ENCODE assay signal across 8 mouse cellular contexts in genomic region chr7:46615256-46615977, GRCm38 (mm10). TPM values are rescaled to one million over a fixed set of nuclear protein-coding genes. Genes with fewer than 3 reads are reported as not detected.
A peak's percentile ranks its signal among the peaks of the same experiment; 100 is the strongest.
DNase-seq lines count a peak whose midpoint lies in the region; ATAC-seq lines count a peak whose summit lies in the region.

No protein-coding gene starts in this region.

- peaks cover 4% of the 10 kb centered on the region for H3K36me3 ChIP-seq in heart, embryonic 16.5 days (ENCODE audit: control insufficient read depth, insufficient read depth)
- peaks cover under 1% of the 10 kb centered on the region; the same call in 1 of the 2 replicates for H3K36me3 ChIP-seq in liver, embryonic 16.5 days (ENCODE audit: control insufficient read depth, insufficient read depth)

- no peak overlapping the region for H3K4me2 ChIP-seq in heart, embryonic 16.5 days (ENCODE audit: low read depth, low read length)
- no peak overlapping the region for H3K4me2 ChIP-seq in liver, embryonic 16.5 days (ENCODE audit: low read depth, low read length)

- H3K27ac ChIP-seq in heart, embryonic 16.5 days (ENCODE audit: low read length): peak overlapping the region; percentile 66
- no peak overlapping the region for H3K27ac ChIP-seq in liver, embryonic 16.5 days (ENCODE audit: low read length)

- intact Hi-C loops in left cerebral cortex, postnatal 4 days (cut with DNase I): no loop called here

- H3K9me3 ChIP-seq in heart, embryonic 16.5 days (replicated peaks; ENCODE audit: control insufficient read depth, low read length): no peaks in the 10 kb centered on the region
- no peaks in the 10 kb centered on the region for H3K9me3 ChIP-seq in liver, embryonic 16.5 days (replicated peaks; ENCODE audit: control insufficient read depth, low read length)

- H3K9ac ChIP-seq in heart, embryonic 16.5 days (ENCODE audit: low read length): no peak overlapping the region
- H3K9ac ChIP-seq in liver, embryonic 16.5 days (ENCODE audit: low read depth, low read length): no peak overlapping the region

- peaks cover 27% of the 10 kb centered on the region for H3K4me1 ChIP-seq in heart, embryonic 16.5 days (ENCODE audit: control insufficient read depth, insufficient read depth, low read length)
- no peaks in the 10 kb centered on the region; the same call in 1 of the 2 replicates for H3K4me1 ChIP-seq in liver, embryonic 16.5 days (ENCODE audit: control insufficient read depth, low read depth, low read length)

- peak; percentile 33; the same call in 1 of the 2 replicates for ATAC-seq in heart, embryonic 16.5 days (replicated peaks; ENCODE audit: extremely low read depth, insufficient read depth, low FRiP score)
- ATAC-seq in liver, embryonic 16.5 days (ENCODE audit: low read depth): peak; percentile 41; the same call in 1 of the 2 replicates

- H3K4me3 ChIP-seq in heart, embryonic 16.5 days (ENCODE audit: low read length): no peak overlapping the region
- no peak overlapping the region for H3K4me3 ChIP-seq in liver, embryonic 16.5 days (ENCODE audit: low read depth, low read length)

- DNase-seq in spleen, postnatal 36 days (ENCODE audit: low spot score in 2 of 2): peak; percentile 14 to 21
- DNase-seq in spleen, postnatal 10 days (ENCODE audit: low spot score in 2 of 2): no peak
- no peak for DNase-seq in left cerebral cortex, adult 18-20 months (ENCODE audit: low spot score in 2 of 2)
- no peak for DNase-seq in left cerebral cortex, postnatal 4 days
- no peak for DNase-seq in frontal cortex, postnatal 14 days (ENCODE audit: low spot score in 2 of 2)
- no peak for DNase-seq in right cerebral cortex, postnatal 10 days (ENCODE audit: low spot score in 2 of 2)

- WGBS in heart, embryonic 16.5 days: 33% methylated on average over 5 of the region's 5 CpGs
- 46% methylated on average over 5 of the region's 5 CpGs for WGBS in liver, embryonic 16.5 days (ENCODE audit: insufficient replicate concordance)

- no peaks in the 10 kb centered on the region for H3K27me3 ChIP-seq in heart, embryonic 16.5 days (ENCODE audit: control insufficient read depth, insufficient read depth, low read length)
- H3K27me3 ChIP-seq in liver, embryonic 16.5 days (ENCODE audit: control insufficient read depth, insufficient read depth, low read depth, low read length): no peaks in the 10 kb centered on the region

RNA-seq across cellular contexts. Expression of gene Sergef, which starts 24.2 kb away (rescaled TPM):
- polyA plus RNA-seq in heart, embryonic 16.5 days (2015; fragmentation: Nextera tagmentation; extraction: Ambion mirVana): 11.0 and 11.4 TPM in 2 replicates
- 4.8 and 4.9 TPM in 2 replicates for polyA plus RNA-seq in liver, embryonic 16.5 days (2015; fragmentation: Nextera tagmentation; extraction: Ambion mirVana)
- total RNA-seq in left cerebral cortex, adult 18-20 months (2021): 10 to 100 TPM; 73.6 to 85.6 TPM
- 10 to 100 TPM; 62.2 to 69.4 TPM for total RNA-seq in left cerebral cortex, postnatal 4 days (2021)

RNA-seq across cellular contexts. Expression of gene Tph1, which starts 56.9 kb away (rescaled TPM):
- 0.61 and 1.1 TPM in 2 replicates for polyA plus RNA-seq in heart, embryonic 16.5 days (2015; fragmentation: Nextera tagmentation; extraction: Ambion mirVana)
- polyA plus RNA-seq in liver, embryonic 16.5 days (2015; fragmentation: Nextera tagmentation; extraction: Ambion mirVana): 0.06 TPM in 1 of 2 replicates, not detected in the other
- total RNA-seq in left cerebral cortex, adult 18-20 months (2021): under 1 TPM; 0.16 to 0.21 TPM
- under 1 TPM; 0.64 to 0.74 TPM for total RNA-seq in left cerebral cortex, postnatal 4 days (2021)

Comparison
In these comparisons a context has a peak if more than half of its experiments do, and no peak if none do; other contexts are left out.
1. DNase-seq: peak in spleen, postnatal 36 days (2 of 2); none in spleen, postnatal 10 days (0 of 2), left cerebral cortex, adult 18-20 months (0 of 2), left cerebral cortex, postnatal 4 days (single experiment), frontal cortex, postnatal 14 days (0 of 2) and right cerebral cortex, postnatal 10 days (0 of 2).